Mouse (Mus musculus) neural tube, embryonic 10.5 days (tissue): Measurements from ENCODE around the gene Tspan11.

Experiments used
- DNase-seq: peaks from one replicate; pipeline ENCODE4 v3.0.0-alpha.2; 2017; ENCODE audit warnings: low spot score; ENCODE audit errors: extremely low spot score

The Tspan11 gene

GRCm38 (mm10) chr6:127987374-127987773 lies 100.0 kb downstream of the Tspan11 start:
- DNase-seq: no peak

GRCm38 (mm10) chr6:127988944-127989494 lies 101.6 kb downstream of the Tspan11 start:
- DNase-seq: no peak

GRCm38 (mm10) chr6:127989624-127990212 lies 102.3 kb downstream of the Tspan11 start:
- DNase-seq: no peak

GRCm38 (mm10) chr6:127991509-127992176 lies 104.3 kb downstream of the Tspan11 start:
- no peak for DNase-seq

- DNase-seq: no peak
Measured at GRCm38 (mm10) chr6:127992993-127993392, 105.6 kb downstream of the Tspan11 start.

- DNase-seq: no peak
Measured at GRCm38 (mm10) chr6:127996928-127997327, 109.5 kb downstream of the Tspan11 start.

- no peak for DNase-seq
Measured at GRCm38 (mm10) chr6:127999118-127999517, 111.7 kb downstream of the Tspan11 start.

- DNase-seq: no peak
Measured at GRCm38 (mm10) chr6:128000777-128001176, 113.4 kb downstream of the Tspan11 start.

- no peak for DNase-seq
Measured at GRCm38 (mm10) chr6:128001587-128001986, 114.2 kb downstream of the Tspan11 start.

GRCm38 (mm10) chr6:128002104-128002503 lies 114.7 kb downstream of the Tspan11 start:
- DNase-seq: no peak

- no peak for DNase-seq
Measured at GRCm38 (mm10) chr6:128002667-128003066, 115.3 kb downstream of the Tspan11 start.

GRCm38 (mm10) chr6:128003542-128003941 lies 116.2 kb downstream of the Tspan11 start:
- no peak for DNase-seq
